Mouse (Mus musculus) macrophage (primary cell): ENCODE measurements around the gene Mdm2. TPM values are rescaled to one million over a fixed set of nuclear protein-coding genes. Genes with fewer than 3 reads are reported as not detected.
"Not testable (repeated sequence)": the region's sequence is repeated elsewhere in the genome, so short reads cannot be mapped to it uniquely, and the experiment has no call there.

Experiments used
- H3K27ac ChIP-seq: fragments of 350-480 bp; formaldehyde crosslinking; 2 replicates; pipeline ENCODE4 v1.9.0; 2021
- H3K36me3 ChIP-seq: fragments of 350-480 bp; formaldehyde crosslinking; 2 replicates; pipeline ENCODE4 v1.9.0; 2021; ENCODE audit errors: inconsistent target
- H3K4me3 ChIP-seq: fragments of 350-480 bp; formaldehyde crosslinking; 2 replicates; pipeline ENCODE4 v1.9.0; 2021; ENCODE audit errors: inconsistent target
- H3K79me2 ChIP-seq: fragments of 350-480 bp; formaldehyde crosslinking; 2 replicates; pipeline ENCODE4 v1.9.0; 2021; ENCODE audit errors: inconsistent target
- WGBS: methylation state at CpG from one replicate; pipeline ENCODE4 v1.1.7; 2026; ENCODE audit warnings: inconsistent platforms; ENCODE audit not compliant: missing documents; 5-methylcytosine and 5-hydroxymethylcytosine counted together
- polyA plus RNA-seq: library from polyadenylated mRNA; stranded (reverse); fragments of 250-400 nt; gene quantifications from 3 replicates; pipeline ENCODE4 v1.2.4, GENCODE M21; 2018; ENCODE audit warnings: inconsistent platforms

The Mdm2 gene
- polyA plus RNA-seq, 1 experiment from 2014 or later: 84.1 TPM

DNA sequence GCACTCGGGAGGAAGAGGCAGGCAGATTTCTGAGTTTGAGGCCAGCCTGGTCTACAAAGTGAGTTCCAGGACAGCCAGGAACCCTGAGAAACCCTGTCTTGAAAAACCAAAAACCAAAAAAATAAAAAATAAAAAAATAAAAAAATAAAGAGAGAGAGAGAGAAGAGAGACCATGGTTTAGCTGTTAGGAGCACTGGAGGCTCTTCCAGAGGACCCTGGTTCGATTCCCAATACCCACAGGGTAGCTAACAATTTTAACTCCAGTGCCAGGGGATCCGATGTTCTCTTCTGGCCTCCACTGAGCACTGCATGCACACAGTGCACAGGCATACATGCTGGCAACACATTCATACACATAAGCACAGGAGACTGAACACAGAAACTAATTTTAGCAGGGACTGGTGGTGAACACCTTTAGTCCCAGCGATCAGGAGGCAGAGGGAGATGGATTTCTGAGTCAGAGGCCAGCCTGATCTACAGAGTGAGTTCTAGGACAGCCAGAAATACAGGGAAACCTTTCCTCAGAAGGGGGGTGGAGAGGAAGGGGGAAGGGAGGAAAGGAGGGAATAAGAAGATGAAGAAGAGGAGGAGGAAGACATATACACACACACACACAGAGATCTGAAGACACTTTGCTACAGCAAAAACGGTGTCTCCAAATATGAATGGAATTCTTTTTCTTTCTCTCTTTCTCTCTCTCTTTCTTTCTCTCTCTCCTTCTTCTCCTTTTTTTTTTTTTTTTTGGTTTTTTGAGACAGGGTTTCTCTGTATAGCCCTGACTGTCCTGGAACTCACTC is 42.5 kb upstream of the Mdm2 start:
- Histone ChIP-seq H3K4me3 (no peak overlapping the region), H3K27ac (no peak overlapping the region), H3K36me3 (peaks cover 23% of the 10 kb centered on the region; the same call in 1 of the 2 replicates), H3K79me2 (no peaks in the 10 kb centered on the region)
- WGBS: 92% methylated on average over 4 of the region's 5 CpGs

DNA sequence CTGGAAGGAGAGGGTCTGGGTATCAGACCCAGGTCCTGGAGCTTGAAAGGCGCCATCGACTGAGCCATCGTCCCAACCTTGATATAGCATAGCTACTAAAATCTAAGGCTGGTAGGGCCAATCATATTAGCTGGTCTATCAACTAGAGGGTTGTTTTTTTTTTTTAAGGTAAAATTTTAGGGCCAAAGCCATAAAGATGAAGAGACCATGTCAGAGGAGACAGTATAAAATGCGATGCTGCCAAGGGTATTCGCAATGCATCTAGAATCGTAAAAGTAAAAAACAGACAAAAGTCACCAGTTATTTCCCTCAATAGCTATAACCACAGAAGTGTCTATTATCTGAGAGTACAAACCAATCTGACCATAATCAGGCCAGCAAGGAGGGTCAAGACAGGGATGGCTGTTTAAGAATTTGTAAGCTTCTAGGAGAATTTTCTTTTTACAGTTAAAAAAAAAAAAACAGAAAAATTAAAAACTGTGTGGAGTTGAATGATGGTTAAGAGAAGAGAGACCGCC is 41.8 kb upstream of the Mdm2 start:
- Histone ChIP-seq H3K36me3 (peaks cover 17% of the 10 kb centered on the region; the same call in 1 of the 2 replicates), H3K79me2 (no peaks in the 10 kb centered on the region), H3K4me3 (no peak overlapping the region), H3K27ac (no peak overlapping the region)
- 94% methylated on average over 7 of the region's 7 CpGs for WGBS

DNA sequence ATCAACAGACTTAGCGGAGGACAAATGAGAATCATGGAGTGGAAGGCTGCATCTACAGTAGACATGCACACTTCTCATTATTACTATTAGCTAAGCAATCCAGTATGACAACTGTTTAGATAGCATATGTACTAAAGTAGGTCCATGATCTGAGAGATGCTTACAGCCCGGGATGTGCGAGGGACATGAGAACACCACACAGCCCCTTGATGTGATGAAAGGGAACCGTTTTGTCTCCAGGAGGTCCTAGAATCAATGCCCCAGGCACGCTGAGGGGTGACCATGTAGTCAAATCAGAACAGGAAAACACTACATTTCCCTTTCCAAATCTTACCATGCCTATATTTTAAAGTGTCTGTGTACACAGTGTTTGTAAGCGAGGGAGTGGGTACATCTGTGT is 41.2 kb upstream of the Mdm2 start:
- WGBS: 100% methylated on average over 6 of the region's 6 CpGs
- Histone ChIP-seq H3K36me3 (peaks cover 17% of the 10 kb centered on the region; the same call in 1 of the 2 replicates), H3K79me2 (no peaks in the 10 kb centered on the region), H3K4me3 (no peak overlapping the region), H3K27ac (no peak overlapping the region)

DNA sequence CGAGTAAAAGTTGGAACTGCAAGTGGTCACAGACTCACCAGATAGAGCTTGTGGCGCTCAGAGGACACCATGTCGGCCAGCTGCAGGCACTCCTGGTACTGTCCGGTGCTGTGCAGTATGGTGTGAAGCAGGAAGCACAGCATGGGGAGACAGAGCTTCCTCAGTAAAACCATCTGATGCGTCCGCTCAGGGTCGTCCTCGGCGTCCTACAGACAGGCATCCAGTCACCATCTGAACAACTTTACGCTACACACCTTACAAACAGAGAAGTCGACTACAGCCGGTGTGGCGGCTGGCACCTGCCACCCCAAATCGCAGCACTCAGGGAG is 40.7 kb upstream of the Mdm2 start:
- Histone ChIP-seq H3K27ac (no peak overlapping the region), H3K79me2 (no peaks in the 10 kb centered on the region), H3K4me3 (no peak overlapping the region), H3K36me3 (peaks cover 17% of the 10 kb centered on the region; the same call in 1 of the 2 replicates)
- WGBS: over 99% methylated on average over 14 of the region's 14 CpGs

DNA sequence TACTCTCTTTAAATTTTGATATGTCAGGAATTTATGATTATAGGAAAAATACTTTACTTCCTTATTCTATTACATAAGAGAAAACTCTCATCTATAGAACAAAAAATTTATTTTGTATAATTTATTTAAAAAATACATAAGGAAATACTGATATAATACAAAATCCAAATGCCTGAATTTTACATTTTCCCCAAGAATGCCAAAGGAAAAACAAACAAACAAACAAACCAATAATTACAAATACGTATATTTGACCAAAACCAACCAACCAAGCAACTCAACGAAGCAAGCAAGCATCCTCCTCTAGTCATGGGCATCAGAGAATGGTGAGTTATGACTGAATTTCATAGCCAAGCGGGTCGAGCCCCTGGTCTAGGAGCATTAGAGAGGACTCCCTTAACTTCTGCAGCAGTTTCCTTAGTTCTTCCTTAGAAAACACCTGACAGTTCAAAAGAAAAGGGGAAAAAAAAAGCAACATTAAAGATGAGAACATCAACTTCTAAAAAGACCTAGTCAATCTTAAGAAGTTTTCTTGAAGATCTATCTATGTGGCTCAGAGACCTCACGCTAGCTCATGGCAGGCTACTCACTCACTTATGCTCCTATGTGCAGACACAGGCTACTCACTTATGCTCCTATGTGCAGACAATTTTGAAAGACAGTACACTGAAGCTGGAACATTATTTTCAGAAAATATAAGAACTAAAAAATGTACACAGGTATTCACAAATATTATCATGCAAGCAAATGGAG is 40.1 kb upstream of the Mdm2 start:
- no peak overlapping the region for H3K27ac ChIP-seq
- H3K36me3 ChIP-seq: peaks cover 17% of the 10 kb centered on the region; the same call in 1 of the 2 replicates
- no peak overlapping the region for H3K4me3 ChIP-seq
- H3K79me2 ChIP-seq: no peaks in the 10 kb centered on the region
- WGBS: 91% methylated on average over 5 of the region's 5 CpGs

DNA sequence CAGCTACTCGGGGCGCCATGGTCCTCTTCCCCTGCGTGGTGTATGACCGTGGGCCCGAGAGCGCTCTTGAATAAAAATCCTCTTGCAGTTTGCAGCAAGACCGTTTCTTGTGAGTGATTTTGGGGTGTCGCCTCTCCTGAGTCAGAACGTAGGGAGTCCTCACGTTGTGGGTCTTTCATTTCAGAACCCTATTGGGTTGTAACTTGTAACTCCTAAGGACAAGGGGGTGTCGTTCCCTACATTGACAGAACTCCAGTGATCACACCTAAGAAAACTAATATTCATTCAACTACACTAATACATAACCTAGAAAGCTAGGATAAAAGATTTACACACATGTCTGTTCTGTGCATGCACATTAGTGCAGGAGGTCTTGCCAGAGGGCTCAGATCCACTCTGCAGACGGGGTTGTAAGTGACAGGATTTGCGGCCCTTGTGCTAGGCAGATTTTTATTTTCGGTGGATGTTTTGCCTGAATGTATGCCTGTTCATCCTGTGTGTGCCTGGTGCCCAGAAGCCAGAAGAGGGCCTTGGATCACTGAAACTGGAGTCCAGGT is 39.3 kb upstream of the Mdm2 start:
- H3K4me3 ChIP-seq: no peak overlapping the region
- no peak overlapping the region for H3K27ac ChIP-seq
- no peaks in the 10 kb centered on the region; the same call in 1 of the 2 replicates for H3K79me2 ChIP-seq
- WGBS: 95% methylated on average over 14 of the region's 14 CpGs
- H3K36me3 ChIP-seq: peaks cover 17% of the 10 kb centered on the region; the same call in 1 of the 2 replicates

DNA sequence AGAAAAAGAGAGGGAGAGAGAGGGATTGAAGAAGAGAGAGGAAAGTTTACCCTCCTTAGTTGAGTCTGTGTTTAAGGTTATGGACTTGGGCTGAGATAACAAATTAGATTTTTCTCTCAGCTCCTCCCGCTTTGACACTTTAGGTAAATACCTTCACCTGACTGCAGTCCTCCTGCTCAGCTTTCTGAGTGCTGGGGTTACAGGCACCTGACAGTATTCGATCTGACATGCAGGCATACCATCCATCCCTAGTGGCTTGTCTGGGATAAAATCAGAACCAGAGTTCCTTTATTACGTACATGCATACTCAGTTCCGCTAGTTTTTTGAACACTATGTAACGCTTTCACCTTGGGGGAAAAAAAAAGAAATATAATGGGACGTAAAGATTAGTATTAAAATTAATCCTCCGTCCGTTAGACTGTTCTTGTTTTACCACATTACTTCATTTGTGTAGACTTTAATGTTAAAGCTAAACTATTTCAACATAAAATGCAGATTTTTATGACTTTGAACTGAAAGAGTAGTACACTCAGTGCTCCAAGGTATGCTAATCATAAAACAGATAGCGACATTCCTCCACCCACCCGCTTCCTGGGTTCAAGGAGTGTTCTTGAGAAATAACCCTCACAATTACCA is 38.6 kb upstream of the Mdm2 start:
- no peaks in the 10 kb centered on the region; the same call in 1 of the 2 replicates for H3K79me2 ChIP-seq
- no peak overlapping the region for H3K4me3 ChIP-seq
- WGBS: 92% methylated on average over 10 of the region's 10 CpGs
- no peak overlapping the region for H3K27ac ChIP-seq
- H3K36me3 ChIP-seq: peaks cover 17% of the 10 kb centered on the region; the same call in 1 of the 2 replicates

DNA sequence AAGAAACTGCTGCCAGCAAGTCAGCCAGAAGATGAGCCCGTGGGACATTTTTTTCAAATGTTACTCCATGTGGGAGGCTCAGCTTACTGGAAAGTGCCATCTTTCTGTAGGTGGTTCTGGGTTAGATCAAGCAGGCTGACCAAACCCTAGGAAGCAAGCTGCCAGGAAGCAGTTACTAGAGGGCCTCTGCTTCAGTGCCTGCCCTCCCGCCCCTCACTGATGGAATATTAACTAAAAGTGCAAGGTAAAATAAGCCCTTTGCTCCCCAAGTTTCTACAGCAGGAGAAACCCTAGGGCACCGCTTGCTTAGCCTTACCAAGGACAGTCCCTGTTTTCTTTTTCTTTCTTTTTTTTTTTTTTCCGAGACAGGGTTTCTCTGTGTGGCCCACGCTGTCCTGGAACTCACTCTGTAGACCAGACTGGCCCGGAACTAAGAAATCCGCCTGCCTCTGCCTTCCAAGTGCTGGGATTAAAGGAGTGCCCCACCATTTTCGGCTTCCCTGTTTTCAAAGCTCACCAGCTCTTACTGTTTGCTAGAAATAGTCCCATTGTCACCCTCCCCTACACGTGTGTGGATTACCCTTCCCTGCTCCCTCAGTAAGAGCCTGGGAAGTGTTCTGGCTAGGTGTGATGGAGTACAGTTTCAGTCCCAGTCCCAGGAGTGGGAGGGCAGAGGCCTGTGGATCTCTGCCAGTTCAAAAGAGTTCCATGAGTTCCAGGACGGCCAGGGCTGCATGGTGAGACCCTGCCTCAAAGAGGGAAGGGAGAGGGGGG is 37.9 kb upstream of the Mdm2 start:
- Histone ChIP-seq H3K79me2 (no peaks in the 10 kb centered on the region; the same call in 1 of the 2 replicates), H3K27ac (no peak overlapping the region), H3K36me3 (peaks cover 17% of the 10 kb centered on the region; the same call in 1 of the 2 replicates), H3K4me3 (no peak overlapping the region)
- 98% methylated on average over 8 of the region's 10 CpGs for WGBS

DNA sequence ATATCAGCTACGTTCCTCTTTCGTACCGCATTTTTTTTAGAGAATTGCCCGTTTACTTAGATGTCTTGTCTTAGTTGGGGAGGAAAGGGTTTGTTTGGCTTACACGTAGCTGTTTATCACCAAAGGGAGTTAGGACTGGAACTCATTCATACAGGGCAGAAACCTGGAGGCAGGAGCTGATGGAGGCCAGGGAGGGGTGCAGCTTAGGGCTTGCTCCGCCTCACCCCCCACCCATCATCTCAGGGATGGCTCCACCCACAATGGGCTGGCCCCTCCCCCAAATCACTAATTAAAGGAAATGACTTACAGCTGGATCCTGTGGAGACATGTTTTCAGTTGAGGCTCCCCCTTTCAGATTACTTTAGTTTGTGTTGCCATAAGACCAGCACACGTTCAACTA is 37.2 kb upstream of the Mdm2 start:
- WGBS: 81% methylated on average over 7 of the region's 7 CpGs
- Histone ChIP-seq H3K4me3 (no peak overlapping the region), H3K36me3 (peaks cover 17% of the 10 kb centered on the region; the same call in 1 of the 2 replicates), H3K79me2 (no peaks in the 10 kb centered on the region; the same call in 1 of the 2 replicates), H3K27ac (no peak overlapping the region)

DNA sequence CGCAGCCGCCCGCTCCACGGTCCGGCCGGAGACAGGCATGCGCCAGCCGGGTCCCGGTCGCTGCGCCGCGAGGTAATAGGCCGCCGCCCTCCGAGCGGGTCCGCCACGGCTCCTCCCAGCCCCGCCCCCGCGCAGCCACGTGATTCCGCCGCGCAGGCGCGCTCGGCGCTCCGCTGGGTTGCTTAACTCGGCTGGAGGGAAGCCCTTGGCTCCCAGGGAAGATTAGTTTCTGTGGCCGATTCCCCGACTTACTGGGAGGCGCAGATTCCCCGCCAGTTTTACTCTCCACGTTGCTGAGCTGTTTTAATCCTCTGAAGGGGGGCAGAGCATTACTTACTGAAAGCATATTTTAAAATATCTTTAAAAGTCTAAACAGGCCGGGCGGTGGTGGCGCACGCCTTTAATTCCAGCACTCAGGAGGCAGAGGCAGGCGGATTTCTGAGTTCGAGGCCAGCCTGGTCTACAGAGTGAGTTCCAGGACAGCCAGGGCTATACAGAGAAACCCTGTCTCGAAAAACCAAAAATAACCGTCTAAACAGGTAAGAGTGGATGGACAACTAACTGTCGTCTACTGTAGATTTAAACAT is 35.8 kb upstream of the Mdm2 start, which contains the start of gene Slc35e3:
TSS of gene Slc35e3 (minus strand) at position 69 of the 587 bp plus-strand sequence.
- Histone ChIP-seq H3K4me3 (peak within 1 kb of the TSS; percentile 47), H3K79me2 (no peaks in the 10 kb centered on the region; the same call in 1 of the 2 replicates), H3K36me3 (peaks cover 17% of the 10 kb centered on the region; the same call in 1 of the 2 replicates), H3K27ac (peak within 1 kb of the TSS; percentile 34)
- 6% methylated on average over 32 of the region's 46 CpGs for WGBS

DNA sequence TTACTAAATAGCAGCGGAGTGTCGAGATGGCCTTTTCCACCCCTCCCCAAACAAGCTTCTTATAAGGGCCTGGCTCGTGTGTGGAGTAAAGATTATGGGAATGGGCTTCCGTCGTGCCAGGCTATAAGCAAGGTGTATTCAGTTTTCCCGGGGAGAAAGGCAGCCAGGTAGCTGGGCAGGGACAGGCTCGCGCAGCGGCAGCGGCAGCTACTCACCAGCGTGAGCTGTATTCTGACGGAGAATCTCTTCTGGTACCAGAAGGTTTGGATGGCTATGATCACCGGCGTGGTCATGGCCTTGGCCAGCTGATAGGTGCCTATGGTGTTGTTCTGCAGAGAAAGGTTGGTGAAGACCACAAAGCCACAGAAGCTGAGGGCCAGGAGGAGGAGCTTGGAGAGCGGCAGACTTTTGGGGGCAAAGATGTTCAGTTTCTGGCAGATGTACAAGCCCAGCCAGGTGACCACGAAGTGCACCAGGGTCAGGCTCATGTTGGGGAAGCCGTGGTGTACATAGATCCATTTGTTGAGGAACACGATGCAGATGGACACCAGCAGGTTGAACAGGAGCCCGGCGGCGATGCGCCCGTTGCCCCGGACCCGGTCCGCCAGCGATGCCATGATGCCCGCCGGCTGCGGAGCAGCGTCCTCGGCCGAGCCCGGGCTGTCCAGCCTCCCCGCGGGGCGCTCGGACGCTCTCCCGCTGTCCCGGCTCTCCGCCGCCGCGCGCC is 35.2 kb upstream of the Mdm2 start:
- H3K79me2 ChIP-seq, H3K27ac ChIP-seq: not testable (repeated sequence)
- WGBS: 11% methylated on average over 10 of the region's 46 CpGs
- H3K36me3 ChIP-seq: peaks cover 11% of the 10 kb centered on the region; the same call in 1 of the 2 replicates
- H3K4me3 ChIP-seq: peak overlapping the region; percentile 47

DNA sequence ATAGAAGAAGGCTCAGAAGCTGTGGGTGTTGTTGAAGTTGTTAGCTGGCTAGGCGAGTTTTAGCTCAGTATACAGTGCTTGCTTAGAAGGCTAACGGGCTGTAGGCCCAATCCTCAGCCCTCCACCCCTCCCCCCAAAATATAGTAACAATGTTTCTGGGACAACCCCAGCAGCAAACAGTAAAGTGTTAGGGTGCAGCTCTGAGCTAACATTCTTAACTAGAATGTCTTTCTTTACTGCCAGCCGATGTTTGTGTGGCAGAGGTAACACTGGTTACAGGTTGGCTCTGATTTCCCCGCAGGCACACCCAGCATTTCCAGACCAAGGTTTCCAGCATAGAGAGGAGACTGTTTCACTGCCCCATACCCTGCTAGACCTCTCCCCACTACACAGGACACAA is 33.4 kb upstream of the Mdm2 start:
- Histone ChIP-seq H3K79me2 (no peaks in the 10 kb centered on the region; the same call in 1 of the 2 replicates), H3K36me3 (peaks cover 14% of the 10 kb centered on the region; the same call in 1 of the 2 replicates), H3K4me3 (no peak overlapping the region), H3K27ac (no peak overlapping the region)
- 95% methylated on average over 4 of the region's 4 CpGs for WGBS

DNA sequence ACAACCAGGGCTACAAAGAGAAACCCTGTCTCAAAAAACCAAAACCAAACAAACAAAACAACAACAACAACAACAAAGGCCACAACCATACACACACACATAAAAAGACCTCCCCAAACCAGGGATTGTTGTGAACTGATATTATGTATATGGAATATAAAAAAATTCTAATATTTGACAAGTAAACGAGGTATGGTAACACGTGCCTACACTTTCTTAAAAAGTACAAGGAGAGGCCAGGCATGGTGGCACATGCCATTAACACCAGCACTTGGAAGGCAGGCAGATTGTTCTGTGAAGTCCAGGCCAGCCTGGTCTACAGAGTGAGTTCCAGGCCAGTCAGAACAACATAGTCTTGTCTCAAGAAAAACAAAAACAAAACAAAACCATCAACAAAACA is 32.6 kb upstream of the Mdm2 start:
- Histone ChIP-seq H3K4me3 (no peak overlapping the region), H3K27ac (no peak overlapping the region), H3K36me3 (peaks cover 10% of the 10 kb centered on the region; the same call in 1 of the 2 replicates), H3K79me2 (no peaks in the 10 kb centered on the region; the same call in 1 of the 2 replicates)
- WGBS: 95% methylated on average over 2 of the region's 2 CpGs
